Mouse (Mus musculus): ENCODE measurements around the gene Srebf2.

DNA sequence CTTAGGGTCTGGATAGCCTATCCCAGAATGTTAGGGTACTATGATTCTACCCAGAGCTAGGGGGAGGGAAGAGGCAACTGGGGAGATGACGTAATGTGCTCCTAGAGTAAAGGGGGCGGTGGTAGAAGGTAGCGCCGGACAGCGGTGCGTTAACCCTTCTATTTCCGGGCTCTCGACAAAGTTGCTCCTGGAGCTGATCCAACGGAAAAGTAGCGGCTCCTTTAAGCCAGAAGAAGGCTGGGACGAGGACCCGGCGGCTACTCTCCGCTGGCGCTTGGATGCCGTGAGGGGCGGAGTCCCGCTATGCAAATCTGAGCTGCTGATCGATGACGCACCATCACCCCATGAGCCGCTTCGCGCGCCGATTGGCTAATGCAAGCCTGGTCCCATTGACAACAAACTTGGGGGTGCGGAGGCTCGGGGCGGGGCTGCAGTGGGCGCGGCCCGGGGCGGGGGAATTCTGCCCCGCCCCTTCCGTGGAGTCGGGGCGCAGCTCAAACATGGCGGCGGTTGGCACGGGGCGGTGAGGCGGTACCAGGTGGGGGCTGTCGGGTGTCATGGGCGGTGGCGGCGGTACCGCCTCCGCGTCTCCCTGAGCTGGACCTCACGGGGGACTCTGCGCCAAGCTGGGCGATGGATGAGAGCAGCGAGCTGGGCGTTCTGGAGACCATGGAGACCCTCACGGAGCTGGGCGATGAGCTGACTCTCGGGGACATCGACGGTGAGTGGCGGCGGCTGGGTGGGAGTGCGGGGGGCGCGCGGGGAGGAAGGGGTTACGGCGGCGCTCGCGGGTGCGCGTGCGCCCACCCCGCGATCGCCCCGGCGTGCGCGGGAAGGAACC lies at the start of gene Srebf2:
- TF ChIP-seq ZNF384 (IDR thresholded peaks at IDR 0.05; ENCODE audit: low read depth, low read length) (no peak), MAFK (IDR thresholded peaks at IDR 0.05; ENCODE audit: insufficient read depth, low read depth, low read length) (no peak), CHD2 (IDR thresholded peaks at IDR 0.05; ENCODE audit: low read depth, low read length) (no peak), HCFC1 (IDR thresholded peaks at IDR 0.05; ENCODE audit: borderline replicate concordance, insufficient read depth, low read length) (0 out of 2 replicates have a peak, but pooled peaks have one; percentile 49)

Data from ES-E14 (cell line).